Mouse (Mus musculus) MN1 (cell line): ENCODE results near the gene Vmn1r47.
"Not testable (repeated sequence)": the region's sequence is repeated elsewhere in the genome, so short reads cannot be mapped to it uniquely, and the experiment has no call there.

Source experiments
- DNase-seq: peaks from one replicate; pipeline ENCODE4 v3.0.0-alpha.2; 2016; ENCODE audit warnings: low spot score

Gene Vmn1r47

GRCm38 (mm10) chr6:90015847-90016246, at the start of gene Vmn1r47:
TSS of gene Vmn1r47 (plus strand) at chr6:90016147.
- DNase-seq, result not testable (repeated sequence)

- DNase-seq, result no peak
Observed at GRCm38 (mm10) chr6:89966341-89966740, 49.6 kb upstream of the Vmn1r47 start.

- no peak for DNase-seq
Observed at GRCm38 (mm10) chr6:89969013-89969412, 46.9 kb upstream of the Vmn1r47 start, which contains the start of gene Vmn1r46. TSS of gene Vmn1r46 (plus strand) at chr6:89969313.

GRCm38 (mm10) chr6:89985989-89986388, 30.0 kb upstream of the Vmn1r47 start:
- DNase-seq, result no peak

GRCm38 (mm10) chr6:90036741-90037140, 20.8 kb downstream of the Vmn1r47 start, which contains the start of gene Vmn1r48:
TSS of gene Vmn1r48 (minus strand) at chr6:90036841.
- DNase-seq, result not testable (repeated sequence)
